ENCODE assay signal across 10 mouse cellular contexts in the genomic region with DNA sequence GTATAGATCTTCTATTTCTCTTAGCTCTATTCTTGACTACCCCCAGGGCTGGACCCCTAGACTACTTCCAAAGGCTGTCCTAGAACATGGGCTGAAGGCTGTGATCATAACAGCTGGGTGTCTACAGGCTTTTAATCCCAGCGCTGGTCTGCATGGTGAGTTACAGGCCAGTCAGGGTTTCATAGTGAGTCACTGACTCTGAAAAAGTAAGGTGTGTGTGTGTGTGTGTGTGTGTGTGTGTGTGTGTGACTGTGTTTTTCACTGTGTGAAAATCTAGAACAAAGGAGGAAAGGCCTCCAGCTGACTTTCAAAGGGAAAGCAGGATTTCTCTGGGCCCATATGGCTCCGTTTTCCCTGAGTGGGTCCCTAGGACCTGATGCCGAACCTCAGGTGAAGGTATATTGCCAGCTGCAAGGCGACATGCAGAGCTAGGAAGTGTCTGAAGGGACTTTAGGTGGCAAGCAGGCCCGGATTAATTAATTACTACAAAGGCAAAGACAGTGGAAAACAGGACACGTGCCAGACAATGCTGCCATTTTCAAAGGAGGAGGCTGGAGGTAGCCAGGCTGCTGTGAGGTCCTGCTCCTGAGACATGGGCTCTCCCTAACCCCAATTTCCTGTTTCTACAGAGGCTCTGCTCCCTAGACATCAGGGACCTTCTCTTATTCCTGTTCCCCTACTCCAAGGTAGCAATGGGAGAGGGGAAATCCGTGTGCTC. TPM values are rescaled to one million over a fixed set of nuclear protein-coding genes. Genes with fewer than 3 reads are reported as not detected.
DNase-seq lines count a peak whose midpoint lies in the region; ATAC-seq and TF ChIP-seq lines count a peak whose summit lies in the region.
"Had no signal": no experiment of that assay in that cellular context is flagged by ENCODE, and none has a peak within 500 bp of the region (broad histone marks: within the 10 kb centered on the region; RNA-seq: fewer than 3 reads in every experiment).

No protein-coding gene starts in this region.

- peak overlapping the region; percentile 73 for H3K4me3 ChIP-seq in erythroblast, embryonic 14.5 days (replicated peaks)
- peak overlapping the region in 2 of 3 experiments; percentile 5 to 88 for H3K4me3 ChIP-seq in CH12.LX (replicated peaks in 1 of 3; ENCODE audit: low read depth in 2 of 3, low read length in 2 of 3, poor library complexity in 1 of 3)
- no peak overlapping the region for H3K4me3 ChIP-seq in intestine, postnatal 0 days (ENCODE audit: low read depth, low read length)
- H3K4me3 ChIP-seq in liver, embryonic 16.5 days (ENCODE audit: low read depth, low read length): no peak overlapping the region
- H3K4me3 ChIP-seq: heart, embryonic 12.5 days; stomach, embryonic 15.5 days had no signal

- H3K4me1 ChIP-seq in erythroblast, embryonic 14.5 days (ENCODE audit: control insufficient read depth): peaks cover 81% of the 10 kb centered on the region
- H3K4me1 ChIP-seq in CH12.LX (ENCODE audit: control insufficient read depth in 1 of 2, insufficient read depth in 2 of 2): peaks cover 17 to 56% of the 10 kb centered on the region in 2 experiments
- H3K4me1 ChIP-seq in intestine, postnatal 0 days (replicated peaks; ENCODE audit: control insufficient read depth, insufficient read depth, low read length): peaks cover 14% of the 10 kb centered on the region; the same call in 1 of the 2 replicates
- peaks cover 50% of the 10 kb centered on the region for H3K4me1 ChIP-seq in liver, embryonic 16.5 days (ENCODE audit: control insufficient read depth, low read depth, low read length)

- H3K9ac ChIP-seq in CH12.LX (ENCODE audit: insufficient read depth, low read depth): peak overlapping the region; percentile 24
- no peak overlapping the region for H3K9ac ChIP-seq in intestine, postnatal 0 days (ENCODE audit: low read depth, low read length)
- H3K9ac ChIP-seq in liver, embryonic 16.5 days (ENCODE audit: low read depth, low read length): no peak overlapping the region
- H3K9ac ChIP-seq: heart, embryonic 12.5 days; stomach, embryonic 15.5 days had no signal

- no peaks in the 10 kb centered on the region for H3K9me3 ChIP-seq in erythroblast, embryonic 14.5 days (ENCODE audit: control insufficient read depth, low read length)
- H3K9me3 ChIP-seq in CH12.LX (replicated peaks; ENCODE audit: low read length): no peaks in the 10 kb centered on the region
- no peaks in the 10 kb centered on the region for H3K9me3 ChIP-seq in intestine, postnatal 0 days (ENCODE audit: control insufficient read depth)
- H3K9me3 ChIP-seq in liver, embryonic 16.5 days (replicated peaks; ENCODE audit: control insufficient read depth, low read length): no peaks in the 10 kb centered on the region
- H3K9me3 ChIP-seq: heart, embryonic 12.5 days; stomach, embryonic 15.5 days had no signal

- ATAC-seq in erythroblast, adult 5-6 weeks (replicated peaks; ENCODE audit: low FRiP score, poor library complexity, severe bottlenecking): no peak
- ATAC-seq in intestine, postnatal 0 days: no peak
- ATAC-seq in liver, embryonic 16.5 days (ENCODE audit: low read depth): no peak

- H3K27me3 ChIP-seq in erythroblast, embryonic 14.5 days (ENCODE audit: control insufficient read depth): no peaks in the 10 kb centered on the region
- no peaks in the 10 kb centered on the region for H3K27me3 ChIP-seq in CH12.LX (replicated peaks)
- no peaks in the 10 kb centered on the region for H3K27me3 ChIP-seq in intestine, postnatal 0 days (replicated peaks; ENCODE audit: control insufficient read depth, insufficient read depth, low read length)
- H3K27me3 ChIP-seq in liver, embryonic 16.5 days (ENCODE audit: control insufficient read depth, insufficient read depth, low read depth, low read length): no peaks in the 10 kb centered on the region
- H3K27me3 ChIP-seq: heart, embryonic 12.5 days; stomach, embryonic 15.5 days had no signal

- 58% methylated on average over 7 of the region's 7 CpGs for whole genome bisulfite sequencing in intestine, postnatal 0 days
- 57% methylated on average over 7 of the region's 7 CpGs for WGBS in liver, embryonic 16.5 days (ENCODE audit: insufficient replicate concordance)

- H3K79me2 ChIP-seq in CH12.LX (replicated peaks; ENCODE audit: control insufficient read depth, extremely low read depth, insufficient read depth, poor library complexity, severe bottlenecking): no peaks in the 10 kb centered on the region; the same call in 1 of the 2 replicates

- peaks cover 53% of the 10 kb centered on the region for H3K36me3 ChIP-seq in erythroblast, embryonic 14.5 days (ENCODE audit: control insufficient read depth)
- peaks cover 0 to 15% of the 10 kb centered on the region in 2 experiments for H3K36me3 ChIP-seq in CH12.LX (replicated peaks in 1 of 2; ENCODE audit: control insufficient read depth in 1 of 2, insufficient read depth in 1 of 2, low read length in 1 of 2)
- no peaks in the 10 kb centered on the region for H3K36me3 ChIP-seq in intestine, postnatal 0 days (ENCODE audit: control insufficient read depth, insufficient read depth)
- H3K36me3 ChIP-seq in liver, embryonic 16.5 days (ENCODE audit: control insufficient read depth, insufficient read depth): no peaks in the 10 kb centered on the region
- H3K36me3 ChIP-seq: heart, embryonic 12.5 days; stomach, embryonic 15.5 days had no signal

- H3K27ac ChIP-seq in CH12.LX (ENCODE audit: insufficient read depth, low read depth): peak overlapping the region; percentile 12; the same call in 1 of the 2 replicates
- H3K27ac ChIP-seq in intestine, postnatal 0 days (ENCODE audit: low read depth, low read length): peak overlapping the region; percentile 60
- H3K27ac ChIP-seq in liver, embryonic 16.5 days (ENCODE audit: low read length): no peak overlapping the region
- H3K27ac ChIP-seq: stomach, embryonic 15.5 days had no signal

- TF ChIP-seq CTCF in CH12.LX (conservative IDR thresholded peaks at IDR 0.05 in 1 of 2, IDR thresholded peaks at IDR 0.05 in 1 of 2; ENCODE audit: low read depth in 2 of 2, low read length in 2 of 2): no peak
- TF ChIP-seq CTCF in intestine, postnatal 0 days (IDR thresholded peaks at IDR 0.05; ENCODE audit: low read depth): no peak

- DNase-seq in CH12.LX (ENCODE audit: extremely low read depth): peak; percentile 52
- DNase-seq in urinary bladder, postnatal 10 days (ENCODE audit: low spot score): no peak
- DNase-seq in spleen, postnatal 14 days (ENCODE audit: low spot score in 2 of 2): no peak
- DNase-seq in left cerebral cortex, adult 8-10 months (ENCODE audit: low spot score in 2 of 2): no peak

- TF ChIP-seq RAD21 in CH12.LX (IDR thresholded peaks at IDR 0.05; ENCODE audit: low read depth, low read length): no peak

- TF ChIP-seq POLR2A in CH12.LX (IDR thresholded peaks at IDR 0.05; ENCODE audit: low read depth, low read length): no peak

- in situ Hi-C loops in CH12.LX (cut with MboI; ENCODE audit: low pct_ligation_motif_present, low pct_unique_long_range_greater_than_20kb, low sequenced_read_pairs): loop anchor here (10.0 kb wide), 2 partner anchors 142 to 238 kb away; no protein-coding TSS in a partner anchor

- H3K4me2 ChIP-seq in CH12.LX (ENCODE audit: insufficient read depth, low read depth, poor library complexity, severe bottlenecking): peak overlapping the region; percentile 76
- H3K4me2 ChIP-seq in intestine, postnatal 0 days (replicated peaks; ENCODE audit: low read depth): peak overlapping the region; percentile 98
- H3K4me2 ChIP-seq in liver, embryonic 16.5 days (ENCODE audit: low read depth, low read length): peak overlapping the region; percentile 80; the same call in 1 of the 2 replicates
- H3K4me2 ChIP-seq: stomach, embryonic 15.5 days had no signal

- dilution Hi-C loops in CH12.LX (cut with MboI; ENCODE audit: extremely low pct_ligation_motif_present, extremely low pct_unique_long_range_greater_than_20kb, low sequenced_read_pairs): no loop called here

- peak; percentile 78 for TF ChIP-seq EP300 in CH12.LX (IDR thresholded peaks at IDR 0.05; ENCODE audit: low read length)

RNA-seq across cellular contexts. Expression of a gene that starts 12.0 kb away (rescaled TPM):
- 23.6 and 24.7 TPM in 2 replicates for polyA plus RNA-seq in erythroblast, embryonic 14.5 days (2012)
- total RNA-seq in erythroblast, adult 5-6 weeks (2015; ENCODE audit: low replicate concordance): 7.1 and 7.7 TPM in 2 replicates
- total RNA-seq in erythroblast, adult 5-6 weeks (2017; ENCODE audit: low replicate concordance): 5.1 and 10.0 TPM in 2 replicates
- total RNA-seq in CH12.LX (2012; rRNA removed) (12.8 and 16.2 TPM in 2 replicates), CH12.LX (2014; rRNA removed) (4.2 and 4.6 TPM in 2 replicates)
- polyA plus RNA-seq in CH12.LX (2012; ENCODE audit: insufficient read length, low read depth): 27.2 and 27.4 TPM in 2 replicates
- 33.2 and 35.0 TPM in 2 replicates for polyA plus RNA-seq in intestine, postnatal 0 days (2015; fragmentation: Nextera tagmentation; extraction: Ambion mirVana)
- 2.2 and 3.1 TPM in 2 replicates for polyA plus RNA-seq in liver, embryonic 16.5 days (2015; fragmentation: Nextera tagmentation; extraction: Ambion mirVana)
- total RNA-seq in left cerebral cortex, adult 8-10 months (2022): 10 to 100 TPM; 61.3 to 68.0 (median 65.8) TPM

RNA-seq across cellular contexts. Expression of a gene that starts 12.1 kb away (rescaled TPM):
- polyA plus RNA-seq in erythroblast, embryonic 14.5 days (2012): 19.5 and 24.0 TPM in 2 replicates
- total RNA-seq in erythroblast, adult 5-6 weeks (2015; ENCODE audit: low replicate concordance): 101 and 109 TPM in 2 replicates
- 596 and 621 TPM in 2 replicates for total RNA-seq in erythroblast, adult 5-6 weeks (2017; ENCODE audit: low replicate concordance)
- total RNA-seq in CH12.LX (2012; rRNA removed): 311 and 456 TPM in 2 replicates
- total RNA-seq in CH12.LX (2014; rRNA removed): 198 and 202 TPM in 2 replicates
- 579 and 599 TPM in 2 replicates for polyA plus RNA-seq in CH12.LX (2012; ENCODE audit: insufficient read length, low read depth)
- polyA plus RNA-seq in intestine, postnatal 0 days (2015; fragmentation: Nextera tagmentation; extraction: Ambion mirVana): 197 and 213 TPM in 2 replicates
- polyA plus RNA-seq in liver, embryonic 16.5 days (2015; fragmentation: Nextera tagmentation; extraction: Ambion mirVana): 165 and 182 TPM in 2 replicates
- total RNA-seq in left cerebral cortex, adult 8-10 months (2022): 100 to 1,000 TPM; 498 to 523 (median 522) TPM

RNA-seq across cellular contexts. Expression of a gene that starts 15.7 kb away (rescaled TPM):
- not detected in 2 replicates for polyA plus RNA-seq in erythroblast, embryonic 14.5 days (2012)
- total RNA-seq in erythroblast, adult 5-6 weeks (2015; ENCODE audit: low replicate concordance): not detected in 2 replicates
- 2.2 TPM in 1 of 2 replicates, not detected in the other for total RNA-seq in erythroblast, adult 5-6 weeks (2017; ENCODE audit: low replicate concordance)
- total RNA-seq in CH12.LX (2012; rRNA removed) (1.1 and 1.4 TPM in 2 replicates), CH12.LX (2014; rRNA removed) (0.47 TPM in 1 of 2 replicates, not detected in the other)
- 2.0 and 3.1 TPM in 2 replicates for polyA plus RNA-seq in CH12.LX (2012; ENCODE audit: insufficient read length, low read depth)
- polyA plus RNA-seq in intestine, postnatal 0 days (2015; fragmentation: Nextera tagmentation; extraction: Ambion mirVana): 39.5 and 54.4 TPM in 2 replicates
- 0.50 and 0.61 TPM in 2 replicates for polyA plus RNA-seq in liver, embryonic 16.5 days (2015; fragmentation: Nextera tagmentation; extraction: Ambion mirVana)
- 10 to 100 TPM in 1 of 4 experiments, 1 to 10 TPM in 3; 8.0 to 15.8 (median 8.8) TPM for total RNA-seq in left cerebral cortex, adult 8-10 months (2022)

RNA-seq across cellular contexts. Expression of a gene that starts 48.5 kb away (rescaled TPM):
- 0.79 and 1.3 TPM in 2 replicates for polyA plus RNA-seq in erythroblast, embryonic 14.5 days (2012)
- total RNA-seq in erythroblast, adult 5-6 weeks (2015; ENCODE audit: low replicate concordance): 6.7 and 9.8 TPM in 2 replicates
- 2.8 and 4.0 TPM in 2 replicates for total RNA-seq in erythroblast, adult 5-6 weeks (2017; ENCODE audit: low replicate concordance)
- total RNA-seq in CH12.LX (2012; rRNA removed) (30.4 and 36.7 TPM in 2 replicates), CH12.LX (2014; rRNA removed) (26.7 and 29.7 TPM in 2 replicates)
- polyA plus RNA-seq in CH12.LX (2012; ENCODE audit: insufficient read length, low read depth): 22.5 and 22.8 TPM in 2 replicates
- polyA plus RNA-seq in intestine, postnatal 0 days (2015; fragmentation: Nextera tagmentation; extraction: Ambion mirVana): 6.1 and 7.0 TPM in 2 replicates
- polyA plus RNA-seq in liver, embryonic 16.5 days (2015; fragmentation: Nextera tagmentation; extraction: Ambion mirVana): 7.9 and 8.6 TPM in 2 replicates
- 10 to 100 TPM; 14.4 to 19.1 (median 15.7) TPM for total RNA-seq in left cerebral cortex, adult 8-10 months (2022)

Comparison
In these comparisons a context has a peak if more than half of its experiments do, and no peak if none do; other contexts are left out.
1. H3K4me3 ChIP-seq: peak in erythroblast, embryonic 14.5 days (single experiment) and CH12.LX (2 of 3); none in intestine, postnatal 0 days (single experiment) and liver, embryonic 16.5 days (single experiment).
2. Peak in every context shown above with its lines, with median percentiles within 50 percentile points of each other: H3K4me2 ChIP-seq.